ENCODE assay signal across 8 mouse cellular contexts in genomic region chr11:107529320-107529719, GRCm38 (mm10). TPM values are rescaled to one million over a fixed set of nuclear protein-coding genes. Genes with fewer than 3 reads are reported as not detected.
DNase-seq lines count a peak whose midpoint lies in the region; ATAC-seq and TF ChIP-seq lines count a peak whose summit lies in the region.

No protein-coding gene starts in this region.

- H3K4me2 ChIP-seq in heart, embryonic 16.5 days (ENCODE audit: low read depth, low read length), result no peak overlapping the region

- no peaks in the 10 kb centered on the region for H3K36me3 ChIP-seq in heart, embryonic 16.5 days (ENCODE audit: control insufficient read depth, insufficient read depth)
- no peaks in the 10 kb centered on the region for H3K36me3 ChIP-seq in thymus, adult 2 months (ENCODE audit: control insufficient read depth, insufficient read depth, low read length)
- H3K36me3 ChIP-seq in hindbrain, embryonic 10.5 days, result no peaks in the 10 kb centered on the region

- peak overlapping the region; percentile 70; the same call in 1 of the 2 replicates for H3K27ac ChIP-seq in heart, embryonic 16.5 days (ENCODE audit: low read length)
- peak overlapping the region; percentile 51 for H3K27ac ChIP-seq in thymus, adult 2 months (ENCODE audit: control insufficient read depth, insufficient read depth, low read length)
- H3K27ac ChIP-seq in hindbrain, embryonic 10.5 days, result no peak overlapping the region

- no peaks in the 10 kb centered on the region for H3K9me3 ChIP-seq in heart, embryonic 16.5 days (replicated peaks; ENCODE audit: control insufficient read depth, low read length)
- no peaks in the 10 kb centered on the region for H3K9me3 ChIP-seq in hindbrain, embryonic 10.5 days

- 0 out of 2 replicates have a peak, but pooled peaks have one; percentile 22 for TF ChIP-seq POLR2A in thymus, adult 2 months (IDR thresholded peaks at IDR 0.05; ENCODE audit: control insufficient read depth, extremely low read depth, insufficient read depth, low read length, poor library complexity)

- 35% methylated on average over 8 of the region's 8 CpGs for WGBS in heart, embryonic 16.5 days
- WGBS in thymus, adult 2 months, result 3% methylated on average over 8 of the region's 8 CpGs
- 41% methylated on average over 8 of the region's 8 CpGs for WGBS in hindbrain, embryonic 10.5 days

- no peaks in the 10 kb centered on the region for H3K27me3 ChIP-seq in heart, embryonic 16.5 days (ENCODE audit: control insufficient read depth, insufficient read depth, low read length)
- no peaks in the 10 kb centered on the region for H3K27me3 ChIP-seq in thymus, adult 2 months (ENCODE audit: control insufficient read depth, insufficient read depth, low read length)
- H3K27me3 ChIP-seq in hindbrain, embryonic 10.5 days (ENCODE audit: insufficient read depth, poor library complexity, severe bottlenecking), result no peaks in the 10 kb centered on the region

- peak; percentile 49 for DNase-seq in embryo, embryonic 10 days (ENCODE audit: low spot score)
- DNase-seq in embryo, embryonic 9.5 days (ENCODE audit: extremely low spot score), result no peak
- peak; percentile 49 for DNase-seq in ZHBTc4 (ENCODE audit: low read depth, low spot score)
- peak; percentile 45 for DNase-seq in liver
- DNase-seq in thymus, adult 2 months, result peak; percentile 79
- DNase-seq in cerebellum, adult 9-10 months, result no peak
- DNase-seq in hindbrain, embryonic 10.5 days (ENCODE audit: low spot score), result no peak

- peaks cover 3% of the 10 kb centered on the region; the same call in 1 of the 2 replicates for H3K4me1 ChIP-seq in heart, embryonic 16.5 days (ENCODE audit: control insufficient read depth, insufficient read depth, low read length)
- H3K4me1 ChIP-seq in thymus, adult 2 months (replicated peaks; ENCODE audit: control insufficient read depth, insufficient read depth, low read length), result peaks cover 16% of the 10 kb centered on the region
- peaks cover 13% of the 10 kb centered on the region for H3K4me1 ChIP-seq in hindbrain, embryonic 10.5 days (replicated peaks)

- H3K9ac ChIP-seq in heart, embryonic 16.5 days (ENCODE audit: low read length), result no peak overlapping the region

- peak; percentile 58; the same call in 1 of the 2 replicates for TF ChIP-seq CTCF in thymus, adult 2 months (IDR thresholded peaks at IDR 0.05; ENCODE audit: borderline replicate concordance, control insufficient read depth, extremely low read depth, insufficient read depth, low read length, poor library complexity)

- ATAC-seq in heart, embryonic 16.5 days (replicated peaks; ENCODE audit: extremely low read depth, insufficient read depth, low FRiP score), result peak; percentile 77

- H3K4me3 ChIP-seq in heart, embryonic 16.5 days (ENCODE audit: low read length), result no peak overlapping the region
- H3K4me3 ChIP-seq in thymus, adult 2 months (ENCODE audit: control insufficient read depth, insufficient read depth, low read length), result no peak overlapping the region
- H3K4me3 ChIP-seq in hindbrain, embryonic 10.5 days, result no peak overlapping the region

RNA-seq across cellular contexts. Expression of gene Helz, which starts 18.4 kb away (rescaled TPM):
- 13.9 TPM in 2 replicates for polyA plus RNA-seq in heart, embryonic 16.5 days (2015; fragmentation: Nextera tagmentation; extraction: Ambion mirVana)
- polyA plus RNA-seq in thymus, adult 2 months (2012; rRNA removed), result 66.9 and 82.2 TPM in 2 replicates
- polyA plus RNA-seq in hindbrain, embryonic 10.5 days (2016; fragmentation: Nextera tagmentation; extraction: Ambion mirVana), result 20.6 and 23.7 TPM in 2 replicates

RNA-seq across cellular contexts. Expression of gene Psmd12, which starts 50.0 kb away (rescaled TPM):
- 138 and 151 TPM in 2 replicates for polyA plus RNA-seq in heart, embryonic 16.5 days (2015; fragmentation: Nextera tagmentation; extraction: Ambion mirVana)
- 15.8 and 17.0 TPM in 2 replicates for polyA plus RNA-seq in thymus, adult 2 months (2012; rRNA removed)
- 188 and 220 TPM in 2 replicates for polyA plus RNA-seq in hindbrain, embryonic 10.5 days (2016; fragmentation: Nextera tagmentation; extraction: Ambion mirVana)

RNA-seq across cellular contexts. Expression of gene Pitpnc1, which starts 58.8 kb away (rescaled TPM):
- polyA plus RNA-seq in heart, embryonic 16.5 days (2015; fragmentation: Nextera tagmentation; extraction: Ambion mirVana), result 19.1 and 20.8 TPM in 2 replicates
- polyA plus RNA-seq in thymus, adult 2 months (2012; rRNA removed), result 11.3 and 12.2 TPM in 2 replicates
- polyA plus RNA-seq in hindbrain, embryonic 10.5 days (2016; fragmentation: Nextera tagmentation; extraction: Ambion mirVana), result 21.9 and 22.8 TPM in 2 replicates

Comparison
In these comparisons a context has a peak if more than half of its experiments do, and no peak if none do; other contexts are left out.
1. DNase-seq: peak in embryo, embryonic 10 days (single experiment), ZHBTc4 (single experiment), liver (single experiment) and thymus, adult 2 months (single experiment); none in embryo, embryonic 9.5 days (single experiment), cerebellum, adult 9-10 months (single experiment) and hindbrain, embryonic 10.5 days (single experiment).